Mouse (Mus musculus) brown adipose tissue, adult 24 weeks (tissue): Measurements from ENCODE around the gene Olfr371. TPM values are rescaled to one million over a fixed set of nuclear protein-coding genes. Genes with fewer than 3 reads are reported as not detected.
A peak's percentile ranks its signal among the peaks of the same experiment; 100 is the strongest.

ENCODE experiments used
- H3K27ac ChIP-seq: fragments of 200-500 bp; replicated peaks from 2 replicates; pipeline ENCODE4 v1.5.1; 2012; ENCODE audit warnings: low read depth, mild to moderate bottlenecking, low read length
- H3K4me1 ChIP-seq: fragments of 200-500 bp; 2 replicates; pipeline ENCODE4 v1.6.1; 2012; ENCODE audit warnings: low read length, mixed read lengths; ENCODE audit not compliant: control insufficient read depth, insufficient read depth, insufficient read length
- H3K4me3 ChIP-seq: fragments of 200-500 bp; 2 replicates; pipeline ENCODE4 v1.5.1; 2012; ENCODE audit warnings: low read depth, mild to moderate bottlenecking, low read length, moderate library complexity; ENCODE audit not compliant: insufficient read depth
- polyA plus RNA-seq: library from polyadenylated mRNA; stranded (reverse); fragments of >200 nt; gene quantifications from 2 replicates; pipeline ENCODE4 v1.2.4, GENCODE M21; 2012; ENCODE audit not compliant: missing spikeins, insufficient read depth, insufficient read length

Gene Olfr371
- polyA plus RNA-seq = not detected in 2 replicates

DNA sequence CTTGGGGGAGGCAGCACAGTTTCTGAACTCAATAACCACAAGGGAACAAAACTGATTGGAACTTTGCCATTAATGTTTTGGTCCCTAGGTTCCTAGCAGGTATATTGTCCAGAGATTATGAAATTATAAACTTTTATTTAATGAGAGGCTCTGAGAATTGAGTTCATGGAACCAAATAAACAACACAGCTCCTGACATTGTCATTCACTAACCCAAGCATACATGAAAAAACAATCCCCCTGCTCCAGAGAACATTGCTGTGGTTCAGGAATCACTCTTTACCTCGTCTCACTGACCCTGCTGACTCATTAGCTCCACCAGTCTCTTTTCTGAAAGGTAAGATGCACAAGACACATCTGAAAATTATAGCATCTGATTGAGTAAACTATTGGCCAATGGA, at the start of gene Olfr371:
Olfr371 (plus strand) TSS at position 301 of the 400 bp plus-strand sequence.
- Histone ChIP-seq H3K4me3 (no peak within 1 kb of the TSS), H3K27ac (no peak within 1 kb of the TSS)

DNA sequence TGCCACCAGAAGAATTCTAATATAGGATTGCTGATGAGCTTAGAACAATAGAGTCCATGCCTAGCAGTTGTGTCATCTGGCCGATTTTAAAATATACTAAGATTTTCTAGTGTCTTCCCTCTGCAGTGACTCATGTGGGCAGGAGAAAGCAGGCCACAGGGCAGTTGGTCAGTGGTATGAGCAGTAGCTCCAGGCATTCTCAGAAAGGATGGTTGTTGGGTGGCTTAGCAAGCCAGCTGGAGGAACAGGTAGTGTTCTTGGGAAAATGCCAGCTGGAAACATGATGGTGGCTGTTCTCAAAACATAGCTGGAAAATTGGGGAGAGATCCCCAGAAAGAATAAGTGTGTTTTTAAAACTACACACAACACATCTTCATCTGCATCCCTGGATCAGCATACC, 33.4 kb upstream of the Olfr371 start:
- Histone ChIP-seq H3K4me1 (no peaks in the 10 kb centered on the region), H3K4me3 (no peak overlapping the region), H3K27ac (no peak overlapping the region)

More for the DNA sequence above, at the start of gene Olfr371:
- no peaks in the 10 kb centered on the region for H3K4me1 ChIP-seq

DNA sequence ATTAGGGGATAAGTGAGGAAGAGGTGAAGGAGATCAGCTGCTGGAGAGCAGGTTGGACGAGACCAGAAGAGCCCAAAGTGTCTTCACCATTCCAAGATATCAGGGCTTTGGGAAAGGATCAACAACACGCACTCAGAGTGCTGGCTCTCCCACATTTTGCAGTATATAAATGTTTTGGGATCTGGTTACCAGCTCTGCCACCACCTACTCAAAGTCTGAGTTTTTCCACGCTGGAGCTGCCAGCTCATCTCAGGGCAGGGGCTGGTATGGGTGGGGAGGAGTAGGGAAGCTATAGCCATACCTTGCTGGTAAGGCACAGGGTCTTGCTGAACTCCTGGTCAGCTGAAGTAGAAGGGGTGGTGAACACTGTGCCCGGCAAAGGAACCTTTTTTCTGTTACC, 5.6 kb upstream of the Olfr371 start:
- Histone ChIP-seq H3K27ac (no peak overlapping the region), H3K4me3 (no peak overlapping the region), H3K4me1 (no peaks in the 10 kb centered on the region; the same call in 1 of the 2 replicates)

DNA sequence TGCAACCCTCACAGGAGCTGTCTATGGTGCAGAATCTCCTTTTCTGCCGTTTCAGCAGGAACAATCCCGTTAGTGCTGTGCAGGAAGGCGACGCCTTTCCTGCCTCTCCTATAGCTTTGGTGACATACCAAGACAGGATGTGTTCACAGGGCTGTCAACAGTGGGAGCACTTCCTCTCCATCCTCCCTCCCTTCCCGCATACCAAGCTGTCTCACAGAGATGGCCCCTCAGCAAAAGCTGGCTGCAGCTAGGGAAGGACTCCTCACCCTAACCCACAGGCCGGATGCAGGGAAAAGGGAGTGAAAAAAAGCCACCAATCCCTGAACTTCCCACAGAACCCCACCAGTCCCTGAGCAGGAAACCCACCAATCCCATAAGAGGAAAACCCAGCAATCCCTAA, 4.8 kb upstream of the Olfr371 start:
- Histone ChIP-seq H3K27ac (peak overlapping the region; percentile 4; the same call in 1 of the 2 replicates), H3K4me3 (no peak overlapping the region), H3K4me1 (no peaks in the 10 kb centered on the region; the same call in 1 of the 2 replicates)

DNA sequence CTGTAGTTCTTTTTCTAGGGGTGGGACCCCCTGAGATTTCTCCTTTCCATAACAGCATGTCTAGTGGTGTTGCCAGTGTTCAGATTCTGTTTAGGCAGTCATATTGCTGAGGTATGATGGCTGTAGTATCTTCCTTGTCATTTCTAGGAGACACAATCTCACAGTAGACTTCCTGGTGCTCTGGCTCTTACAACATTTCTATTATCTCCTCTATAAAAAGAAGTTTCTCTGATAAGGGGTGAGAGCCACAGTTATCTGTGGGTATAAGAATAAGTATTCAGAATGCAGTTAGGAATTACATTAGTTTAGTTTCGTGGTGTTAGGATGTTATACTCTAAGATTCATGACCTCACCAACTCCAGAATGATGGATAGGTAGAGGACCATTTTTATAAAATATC, 1.5 kb downstream of the Olfr371 start:
- no peaks in the 10 kb centered on the region for H3K4me1 ChIP-seq
- H3K27ac ChIP-seq = no peak overlapping the region
- H3K4me3 ChIP-seq = no peak overlapping the region

Other genes starting within 250 kb of the Olfr371 start
- 15.4 and 47.7 TPM in 2 replicates for gene Junb, start 247.3 kb upstream of the Olfr371 start, polyA plus RNA-seq
- gene Hook2, start 235.4 kb upstream of the Olfr371 start, polyA plus RNA-seq = 1.1 and 1.6 TPM in 2 replicates
- not detected in 2 replicates for gene Best2, start 211.5 kb upstream of the Olfr371 start, polyA plus RNA-seq
- 113 and 117 TPM in 2 replicates for gene Asna1, start 200.7 kb upstream of the Olfr371 start, polyA plus RNA-seq
- gene Trir, start 199.2 kb upstream of the Olfr371 start, polyA plus RNA-seq = 68.4 and 68.5 TPM in 2 replicates
- gene Tnpo2, start 189.1 kb upstream of the Olfr371 start, polyA plus RNA-seq = 28.4 and 33.5 TPM in 2 replicates
- 3.0 and 4.1 TPM in 2 replicates for gene Fbxw9, start 165.9 kb upstream of the Olfr371 start, polyA plus RNA-seq
- gene Gm5741, start 158.0 kb upstream of the Olfr371 start, polyA plus RNA-seq = not detected in 2 replicates
- gene Dhps, start 154.2 kb upstream of the Olfr371 start, polyA plus RNA-seq = 19.1 and 20.0 TPM in 2 replicates
- 95.5 and 130 TPM in 2 replicates for gene Wdr83os, start 145.2 kb upstream of the Olfr371 start, polyA plus RNA-seq
- 26.8 and 28.7 TPM in 2 replicates for gene Wdr83, start 144.7 kb upstream of the Olfr371 start, polyA plus RNA-seq
- gene Man2b1, start 142.7 kb upstream of the Olfr371 start, polyA plus RNA-seq = 17.4 and 20.8 TPM in 2 replicates
- gene Zfp791, start 102.9 kb upstream of the Olfr371 start, polyA plus RNA-seq = 0.44 and 0.96 TPM in 2 replicates
- gene Cks1brt, start 74.1 kb upstream of the Olfr371 start, polyA plus RNA-seq = not detected in 2 replicates
- gene Orc6, start 73.6 kb downstream of the Olfr371 start, polyA plus RNA-seq = 20.9 and 21.2 TPM in 2 replicates
- gene Vps35, start 73.8 kb downstream of the Olfr371 start, polyA plus RNA-seq = 76.0 and 79.0 TPM in 2 replicates
- gene Mylk3, start 160.4 kb downstream of the Olfr371 start, polyA plus RNA-seq = not detected in 2 replicates
- 14.6 and 15.3 TPM in 2 replicates for gene 4921524J17Rik, start 206.8 kb downstream of the Olfr371 start, polyA plus RNA-seq